Mouse (Mus musculus): ENCODE results near the gene Cox5a. TPM values are rescaled to one million over a fixed set of nuclear protein-coding genes. Genes with fewer than 3 reads are reported as not detected.

Cox5a gene
- total and polyA plus RNA-seq, 2 experiments from 2014 or later = 1,154 to 4,139 TPM

DNA sequence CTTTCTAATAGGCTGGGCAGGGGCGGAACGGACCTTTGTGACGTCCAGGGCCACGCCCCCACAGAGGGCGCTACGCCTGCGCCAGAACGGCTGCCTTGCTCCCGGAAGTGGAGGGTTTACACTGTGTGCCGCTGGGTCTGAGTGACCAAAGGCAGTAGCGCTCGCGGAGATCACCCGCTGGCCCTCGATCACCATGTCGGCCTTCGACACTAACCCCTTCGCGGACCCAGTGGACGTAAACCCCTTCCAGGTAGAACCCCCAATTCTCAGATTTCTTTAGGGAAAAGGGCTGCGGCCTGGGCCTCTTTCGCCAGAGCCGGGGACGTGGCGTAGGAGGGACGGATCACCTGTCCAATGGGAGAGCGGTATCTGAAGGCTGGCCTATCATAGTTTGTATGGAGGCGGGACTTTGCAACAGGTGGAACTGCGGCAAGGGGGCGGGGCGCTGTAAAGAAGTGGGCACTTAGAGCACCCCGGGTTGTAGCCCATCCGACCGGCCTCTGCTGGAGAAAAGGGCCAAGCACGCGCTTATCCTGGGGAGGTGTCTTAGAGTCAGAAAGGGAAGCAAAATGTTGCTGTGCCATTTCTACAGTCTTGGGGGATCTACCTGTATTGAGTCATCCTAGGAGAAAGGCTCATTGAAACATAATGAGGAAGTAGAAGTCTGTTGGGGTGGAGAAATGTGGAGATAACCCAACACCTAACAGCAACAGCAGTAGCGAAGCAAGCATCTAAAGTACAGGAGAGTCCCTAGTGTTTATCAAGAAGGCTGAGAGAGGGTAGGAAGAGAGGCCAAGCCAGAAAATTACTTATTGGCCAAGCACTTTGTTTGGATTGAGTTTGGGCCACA is 40.0 kb downstream of the Cox5a start, which contains the start of gene Scamp2:
Gene Scamp2, plus strand, starts transcription at position 83 of the 850 bp plus-strand sequence.
- no peaks in the 10 kb centered on the region for H3K27me3 ChIP-seq (ENCODE audit: control insufficient read depth, insufficient read depth, low read length)
- peak within 1 kb of the TSS; percentile 73 for H3K27ac ChIP-seq (ENCODE audit: low read depth)
- peak within 1 kb of the TSS; percentile 69 for H3K4me3 ChIP-seq (ENCODE audit: low read depth, low read length)
- peak; percentile 32 for TF ChIP-seq CTCF (IDR thresholded peaks at IDR 0.05; ENCODE audit: low read depth)
- no peak for TF ChIP-seq EP300 (IDR thresholded peaks at IDR 0.05; ENCODE audit: low read depth)
- WGBS = 1% methylated on average over 37 of the region's 37 CpGs
- H3K9ac ChIP-seq (replicated peaks; ENCODE audit: low read depth, low read length) = peak within 1 kb of the TSS; percentile 61
- DNase-seq (ENCODE audit: low spot score) (peak; percentile 93), ATAC-seq (ENCODE audit: insufficient read depth, low read depth) (peak; percentile 98)
- H3K4me2 ChIP-seq (ENCODE audit: low read depth, low read length) = peak within 1 kb of the TSS; percentile 81
- H3K9me3 ChIP-seq (replicated peaks; ENCODE audit: control insufficient read depth, low read length) = no peaks in the 10 kb centered on the region
- peaks cover 39% of the 10 kb centered on the region for H3K4me1 ChIP-seq (ENCODE audit: control insufficient read depth, insufficient read depth)
- no peaks in the 10 kb centered on the region for H3K36me3 ChIP-seq (replicated peaks; ENCODE audit: control insufficient read depth, insufficient read depth, low read length)

- 0 out of 2 replicates have a peak overlapping the region, but pooled peaks have one; percentile 32 for H3K27ac ChIP-seq (ENCODE audit: low read depth)
- H3K4me1 ChIP-seq (ENCODE audit: control insufficient read depth, insufficient read depth) = peaks cover 43% of the 10 kb centered on the region
- 0 out of 2 replicates have a peak overlapping the region, but pooled peaks have one; percentile 11 for H3K9ac ChIP-seq (replicated peaks; ENCODE audit: low read depth, low read length)
- TF ChIP-seq CTCF (IDR thresholded peaks at IDR 0.05; ENCODE audit: low read depth) (no peak), EP300 (IDR thresholded peaks at IDR 0.05; ENCODE audit: low read depth) (no peak)
- no peaks in the 10 kb centered on the region for H3K9me3 ChIP-seq (replicated peaks; ENCODE audit: control insufficient read depth, low read length)
- DNase-seq (ENCODE audit: low spot score) (no peak), ATAC-seq (ENCODE audit: insufficient read depth, low read depth) (no peak)
- H3K4me2 ChIP-seq (ENCODE audit: low read depth, low read length) = peak overlapping the region; percentile 81
- no peaks in the 10 kb centered on the region for H3K36me3 ChIP-seq (replicated peaks; ENCODE audit: control insufficient read depth, insufficient read depth, low read length)
- H3K4me3 ChIP-seq (ENCODE audit: low read depth, low read length) = peak overlapping the region; percentile 69
- 70% methylated on average over 13 of the region's 13 CpGs for WGBS
- H3K27me3 ChIP-seq (ENCODE audit: control insufficient read depth, insufficient read depth, low read length) = no peaks in the 10 kb centered on the region
These were observed 40.6 kb downstream of the Cox5a start for GRCm38 (mm10) chr9:57561711-57562099.

GRCm38 (mm10) chr9:57562896-57563372 is 41.9 kb downstream of the Cox5a start:
- H3K9me3 ChIP-seq (replicated peaks; ENCODE audit: control insufficient read depth, low read length) = no peaks in the 10 kb centered on the region
- peak overlapping the region; percentile 78 for H3K27ac ChIP-seq (ENCODE audit: low read depth)
- TF ChIP-seq CTCF (IDR thresholded peaks at IDR 0.05; ENCODE audit: low read depth) (no peak), EP300 (IDR thresholded peaks at IDR 0.05; ENCODE audit: low read depth) (peak; percentile 80)
- H3K36me3 ChIP-seq (replicated peaks; ENCODE audit: control insufficient read depth, insufficient read depth, low read length) = peaks cover 1% of the 10 kb centered on the region; the same call in 1 of the 2 replicates
- 0 out of 2 replicates have a peak overlapping the region, but pooled peaks have one; percentile 11 for H3K9ac ChIP-seq (replicated peaks; ENCODE audit: low read depth, low read length)
- H3K27me3 ChIP-seq (ENCODE audit: control insufficient read depth, insufficient read depth, low read length) = no peaks in the 10 kb centered on the region
- WGBS = 50% methylated on average over 4 of the region's 4 CpGs
- H3K4me1 ChIP-seq (ENCODE audit: control insufficient read depth, insufficient read depth) = peaks cover 43% of the 10 kb centered on the region
- H3K4me3 ChIP-seq (ENCODE audit: low read depth, low read length) = no peak overlapping the region
- peak overlapping the region; percentile 81 for H3K4me2 ChIP-seq (ENCODE audit: low read depth, low read length)
- ATAC-seq (ENCODE audit: insufficient read depth, low read depth) = peak; percentile 22; the same call in 1 of the 2 replicates
- peak; percentile 79 for DNase-seq (ENCODE audit: low spot score)

DNA sequence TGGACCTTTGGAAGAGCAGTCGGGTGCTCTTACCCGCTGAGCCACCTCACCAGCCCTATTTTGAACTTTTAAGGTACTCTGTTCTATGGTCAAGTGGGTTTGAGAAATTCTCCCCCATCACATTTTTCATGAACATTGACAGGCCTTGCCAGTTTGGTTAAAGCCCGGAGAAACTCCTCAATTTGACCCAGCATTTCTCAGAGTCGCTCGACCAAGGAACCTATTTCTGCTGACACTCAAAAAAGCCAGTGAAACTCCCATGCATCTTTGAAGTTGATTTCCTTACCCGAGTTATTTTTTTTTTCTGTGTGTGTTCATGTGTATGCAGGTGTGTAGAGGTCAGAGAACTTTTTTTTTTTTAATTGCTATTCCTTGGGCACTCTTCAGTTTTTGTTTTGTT is 43.5 kb downstream of the Cox5a start:
- no peak overlapping the region for H3K9ac ChIP-seq (replicated peaks; ENCODE audit: low read depth, low read length)
- no peaks in the 10 kb centered on the region for H3K27me3 ChIP-seq (ENCODE audit: control insufficient read depth, insufficient read depth, low read length)
- TF ChIP-seq EP300 (IDR thresholded peaks at IDR 0.05; ENCODE audit: low read depth) (no peak), CTCF (IDR thresholded peaks at IDR 0.05; ENCODE audit: low read depth) (no peak)
- H3K36me3 ChIP-seq (replicated peaks; ENCODE audit: control insufficient read depth, insufficient read depth, low read length) = peaks cover 18% of the 10 kb centered on the region; the same call in 1 of the 2 replicates
- H3K27ac ChIP-seq (ENCODE audit: low read depth) = no peak overlapping the region
- H3K4me3 ChIP-seq (ENCODE audit: low read depth, low read length) = no peak overlapping the region
- DNase-seq (ENCODE audit: low spot score) (no peak), ATAC-seq (ENCODE audit: insufficient read depth, low read depth) (no peak)
- WGBS = 89% methylated on average over 6 of the region's 6 CpGs
- H3K4me1 ChIP-seq (ENCODE audit: control insufficient read depth, insufficient read depth) = peaks cover 43% of the 10 kb centered on the region
- H3K4me2 ChIP-seq (ENCODE audit: low read depth, low read length) = no peak overlapping the region
- no peaks in the 10 kb centered on the region for H3K9me3 ChIP-seq (replicated peaks; ENCODE audit: control insufficient read depth, low read length)

DNA sequence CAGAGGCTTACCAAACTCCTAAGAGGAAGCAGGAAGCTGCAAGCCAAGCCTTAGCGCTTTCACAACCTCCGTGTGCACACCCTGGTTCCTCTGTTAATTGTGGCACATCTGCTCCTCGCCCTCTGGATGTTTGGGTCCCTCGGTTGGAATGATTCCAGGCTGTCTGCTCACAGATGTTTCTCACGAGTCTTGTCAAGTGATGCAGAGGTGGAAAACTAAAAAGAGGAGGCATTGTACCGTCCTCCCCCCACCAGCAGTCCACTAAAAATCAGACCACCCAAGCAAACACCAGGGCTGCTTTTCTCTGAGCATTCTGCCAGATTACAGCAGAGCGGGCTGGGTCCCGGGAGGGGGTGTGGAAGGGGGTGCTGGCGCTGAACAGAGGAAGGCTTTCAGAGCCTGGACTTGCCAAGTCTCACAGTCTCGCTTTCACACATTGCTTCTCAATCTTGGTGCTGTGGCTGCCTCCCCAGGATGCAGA is 44.7 kb downstream of the Cox5a start:
- no peak overlapping the region for H3K4me3 ChIP-seq (ENCODE audit: low read depth, low read length)
- DNase-seq (ENCODE audit: low spot score) (peak; percentile 30), ATAC-seq (ENCODE audit: insufficient read depth, low read depth) (no peak)
- H3K36me3 ChIP-seq (replicated peaks; ENCODE audit: control insufficient read depth, insufficient read depth, low read length) = peaks cover 18% of the 10 kb centered on the region
- H3K4me2 ChIP-seq (ENCODE audit: low read depth, low read length) = peak overlapping the region; percentile 30; the same call in 1 of the 2 replicates
- H3K27ac ChIP-seq (ENCODE audit: low read depth) = peak overlapping the region; percentile 36
- H3K4me1 ChIP-seq (ENCODE audit: control insufficient read depth, insufficient read depth) = peaks cover 38% of the 10 kb centered on the region
- TF ChIP-seq EP300 (IDR thresholded peaks at IDR 0.05; ENCODE audit: low read depth) = no peak
- TF ChIP-seq CTCF (IDR thresholded peaks at IDR 0.05; ENCODE audit: low read depth) = no peak
- no peaks in the 10 kb centered on the region for H3K9me3 ChIP-seq (replicated peaks; ENCODE audit: control insufficient read depth, low read length)
- H3K27me3 ChIP-seq (ENCODE audit: control insufficient read depth, insufficient read depth, low read length) = no peaks in the 10 kb centered on the region
- 25% methylated on average over 10 of the region's 10 CpGs for WGBS
- H3K9ac ChIP-seq (replicated peaks; ENCODE audit: low read depth, low read length) = no peak overlapping the region
